Mouse (Mus musculus) urinary bladder, postnatal 36 days (tissue): ENCODE results near the gene Nfkb2.
A peak's percentile ranks its signal among the peaks of the same experiment; 100 is the strongest.

Experiments
- DNase-seq, 2 experiments: peaks; one replicate each; pipeline ENCODE4 v3.0.0; 2022; ENCODE audit warnings: low spot score in 2 of 2, mixed read lengths in 1 of 2

Gene Nfkb2

DNA sequence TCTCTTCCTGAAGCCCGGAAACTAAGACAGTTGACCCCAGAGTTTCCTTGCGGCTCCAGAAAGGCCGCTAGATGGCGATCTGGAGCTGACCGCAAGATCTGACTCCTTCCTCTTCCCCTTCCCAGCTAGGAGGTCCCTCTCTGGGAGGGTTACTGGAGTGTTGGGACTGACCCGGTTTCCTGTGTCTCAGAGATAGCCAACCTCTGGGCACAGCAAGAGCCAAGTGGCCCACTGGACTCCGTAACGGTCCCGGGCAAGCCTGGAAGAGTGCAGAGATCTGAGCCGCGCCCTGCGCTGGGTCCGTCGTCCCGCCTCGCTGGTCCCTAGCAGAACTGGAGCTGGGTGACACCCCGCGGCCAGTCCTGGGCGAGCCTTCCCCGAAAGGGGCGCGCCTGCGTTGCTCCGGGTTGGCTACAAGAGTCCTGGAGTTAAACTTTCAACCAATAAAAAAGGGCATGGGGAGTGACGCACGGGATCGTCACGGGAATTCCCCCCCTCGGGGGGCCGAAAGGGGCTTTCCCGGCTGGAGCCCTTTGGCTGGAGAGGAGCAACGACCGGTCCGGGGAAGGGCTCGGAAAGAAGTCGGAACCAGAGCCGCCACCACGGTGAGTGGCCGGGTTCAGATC lies at the start of gene Nfkb2:
Gene Nfkb2 (plus strand): TSS at position 105 of the 626 bp plus-strand sequence.
- peak; percentile 92 to 96 for DNase-seq

DNA sequence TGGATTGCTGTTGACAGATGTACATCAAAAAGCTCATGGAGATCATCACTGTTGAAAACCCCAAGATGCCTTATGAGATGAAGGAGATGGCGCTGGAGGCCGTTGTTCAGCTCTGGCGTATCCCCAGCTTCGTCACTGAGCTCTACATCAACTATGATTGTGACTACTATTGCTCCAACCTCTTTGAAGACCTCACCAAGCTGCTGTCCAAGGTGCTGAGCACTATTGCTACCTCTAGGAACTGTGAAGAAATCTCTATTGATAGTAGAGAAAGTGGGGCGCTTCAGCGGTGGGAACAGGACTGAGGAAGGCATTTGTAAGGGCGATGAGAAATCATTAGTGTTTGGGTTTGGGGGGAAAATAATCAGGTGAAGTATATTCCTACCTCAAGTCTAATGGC lies 39.4 kb upstream of the Nfkb2 start:
- no peak for DNase-seq

DNA sequence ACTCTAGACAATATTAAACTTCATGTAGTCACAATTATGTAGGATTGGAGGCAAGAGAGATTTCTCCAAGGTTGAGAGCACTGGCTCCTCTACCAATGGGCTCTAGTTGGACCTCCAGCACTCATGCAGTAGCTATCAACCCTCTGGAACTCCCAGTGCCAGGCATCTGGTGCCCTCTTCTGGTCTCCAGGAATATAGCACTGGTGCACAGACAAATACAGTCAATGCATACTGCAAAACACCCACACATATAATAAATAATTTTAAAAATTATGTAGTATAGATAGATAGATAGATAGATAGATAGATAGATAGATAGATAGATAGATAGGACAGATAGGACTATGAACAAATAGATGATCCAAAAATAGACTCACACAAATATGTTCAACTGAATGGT lies 28.8 kb upstream of the Nfkb2 start:
- DNase-seq = no peak

DNA sequence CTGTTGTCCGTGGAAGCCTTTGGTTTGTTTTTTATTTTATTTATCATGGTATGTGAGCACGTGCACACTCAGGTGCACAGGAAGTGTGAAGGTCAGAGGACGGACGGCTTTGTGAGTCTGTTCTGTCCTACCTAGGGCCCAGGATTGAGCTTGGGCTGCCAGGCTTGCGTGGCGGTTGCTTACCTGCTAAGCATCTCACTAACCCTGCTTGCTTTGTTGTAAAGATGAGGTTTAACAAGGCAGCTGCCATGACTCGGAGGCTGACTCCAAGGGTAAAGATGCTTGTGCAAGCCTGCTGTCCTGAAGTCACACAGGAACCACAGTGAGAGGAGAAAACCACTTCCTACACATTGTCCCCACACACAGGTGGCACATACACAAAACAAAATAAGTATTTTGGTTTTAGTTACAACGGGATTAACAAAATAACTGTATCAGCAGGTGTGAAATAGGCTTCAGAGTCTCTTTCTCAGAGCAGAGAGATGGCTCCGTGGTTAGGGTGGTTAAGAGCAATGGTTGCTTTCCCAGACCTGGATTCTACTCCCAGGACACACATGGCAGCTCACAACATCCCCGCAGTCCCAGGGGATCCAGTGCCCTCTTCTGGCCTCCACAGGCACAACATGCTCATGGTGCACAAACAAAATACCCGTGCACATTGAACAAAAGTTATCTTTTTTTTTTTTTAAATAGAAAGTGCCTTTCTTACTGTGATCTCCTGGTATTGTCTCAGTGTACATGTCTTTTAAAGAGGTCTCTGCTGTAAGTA lies 21.9 kb upstream of the Nfkb2 start:
- no peak for DNase-seq

DNA sequence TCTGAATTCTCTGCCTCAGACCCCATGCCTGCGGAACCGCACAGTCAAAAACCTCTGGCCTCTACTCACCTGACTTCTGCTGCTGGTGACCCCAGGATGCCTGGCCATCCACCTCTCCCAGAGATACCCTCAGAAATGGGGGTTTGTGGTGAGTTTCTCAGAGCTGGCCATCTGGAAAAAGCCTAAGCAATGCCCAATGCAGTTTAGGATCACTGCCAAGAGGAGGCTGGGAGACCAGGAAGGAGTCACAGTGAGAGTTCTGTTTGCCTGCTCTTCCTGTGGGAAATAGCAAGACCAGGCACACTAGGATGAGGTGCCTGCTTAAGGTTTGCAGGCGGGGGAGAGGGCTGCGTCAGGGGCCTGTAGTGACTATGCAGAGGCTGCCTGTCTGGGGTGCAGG lies 19.4 kb upstream of the Nfkb2 start:
- no peak for DNase-seq

DNA sequence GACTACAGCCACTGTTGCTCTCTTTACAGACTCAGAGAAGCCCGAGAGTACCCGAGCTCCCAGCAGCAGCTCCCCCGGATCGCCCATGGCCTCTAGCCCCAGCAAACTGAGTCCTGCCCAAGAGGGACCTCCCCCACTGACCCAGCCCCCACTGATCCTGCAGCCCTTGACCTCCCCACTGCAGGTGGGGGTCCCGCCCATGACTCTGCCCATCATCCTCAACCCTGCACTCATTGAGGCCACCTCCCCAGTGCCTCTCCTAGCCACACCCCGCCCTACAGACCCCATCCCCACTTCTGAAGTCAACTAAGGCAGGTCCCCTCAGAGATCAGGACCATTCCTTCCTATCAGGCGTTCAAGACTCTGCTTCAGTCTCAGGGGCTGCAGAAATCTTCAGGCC lies 18.5 kb upstream of the Nfkb2 start:
- DNase-seq = no peak

DNA sequence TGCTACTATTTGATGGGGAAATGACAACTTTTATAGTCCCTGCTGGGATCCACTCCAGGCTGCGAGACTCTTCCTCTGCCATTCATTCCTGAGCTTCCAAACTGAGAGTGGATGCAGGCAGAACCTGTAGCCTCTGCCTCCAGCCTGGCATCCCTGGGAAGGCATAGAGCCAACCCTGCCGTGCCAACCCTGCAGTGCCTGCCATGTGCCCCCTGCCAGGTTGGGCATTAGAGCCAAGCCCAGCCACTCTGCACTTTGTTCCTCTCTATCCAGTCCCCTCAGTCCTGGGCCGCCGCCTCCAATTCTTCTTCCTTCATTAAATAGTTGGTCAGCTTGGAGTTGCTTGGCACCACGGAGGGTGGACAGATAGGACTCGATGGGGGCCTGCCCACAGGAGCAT lies 18.1 kb upstream of the Nfkb2 start:
- no peak for DNase-seq

DNA sequence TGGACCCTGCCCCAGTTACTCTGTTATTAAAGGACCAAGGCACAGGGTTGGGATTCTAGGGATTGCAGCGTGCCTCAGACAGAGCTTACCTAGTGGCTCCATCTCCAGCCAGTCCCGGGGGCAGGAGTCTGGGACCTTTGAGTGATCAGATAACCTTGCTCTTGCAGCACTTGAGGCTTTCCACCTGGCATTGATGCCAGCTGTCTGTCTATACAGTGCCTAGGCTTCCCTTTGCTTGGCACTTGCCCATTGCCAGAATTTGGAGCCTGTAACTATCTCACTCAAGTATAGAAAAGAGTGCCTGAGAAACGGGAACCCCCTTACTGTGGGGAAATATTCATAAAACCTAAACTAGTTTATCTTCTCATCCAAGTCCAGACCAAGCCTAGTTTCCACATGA lies 17.2 kb upstream of the Nfkb2 start:
- no peak for DNase-seq

DNA sequence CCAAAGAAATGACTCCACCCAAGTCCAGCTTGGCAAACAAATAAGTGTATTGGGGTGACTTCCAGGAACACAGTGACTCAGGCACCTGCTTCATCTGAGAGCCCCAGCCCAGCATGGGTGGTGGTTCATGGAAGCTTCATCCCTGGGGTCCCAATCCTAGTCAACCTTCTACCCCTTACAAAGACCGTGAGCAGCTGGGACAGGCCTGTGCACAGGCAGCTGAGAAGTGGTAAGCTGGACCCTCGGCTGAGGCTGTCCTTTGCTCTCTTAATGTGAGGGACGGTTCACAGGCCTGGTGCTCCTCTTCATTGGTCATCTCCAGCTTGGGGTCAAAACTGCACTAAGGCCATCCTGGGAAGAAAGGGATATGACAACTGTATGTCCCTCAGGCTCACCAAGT lies 16.6 kb upstream of the Nfkb2 start:
- no peak for DNase-seq

DNA sequence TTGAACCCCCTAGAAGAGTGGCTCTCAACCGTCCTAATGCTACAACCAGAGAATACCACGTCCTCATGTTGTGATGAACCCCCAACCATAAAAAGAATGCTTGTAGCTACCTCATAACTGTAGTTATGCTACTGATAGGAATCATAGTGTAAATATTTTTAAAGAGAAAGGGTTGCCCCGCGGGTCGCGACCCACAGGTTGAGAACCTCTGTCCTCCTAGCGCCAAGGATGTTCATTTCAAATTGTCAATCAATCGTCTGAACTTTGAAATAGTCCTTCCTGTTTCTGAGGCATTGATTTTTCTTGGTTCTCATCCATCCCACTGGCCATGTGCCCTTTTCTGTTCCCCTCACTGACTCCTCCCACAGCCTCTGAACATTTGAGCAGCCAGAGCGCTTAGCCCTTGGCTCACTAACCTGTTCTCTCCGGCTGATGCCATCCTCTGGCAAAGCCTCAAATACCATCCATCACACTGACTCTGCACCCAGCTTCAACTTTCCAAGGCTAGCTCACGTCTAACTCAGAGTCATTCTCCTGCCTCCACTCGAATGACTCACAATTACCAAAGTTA lies 13.5 kb upstream of the Nfkb2 start:
- no peak for DNase-seq

DNA sequence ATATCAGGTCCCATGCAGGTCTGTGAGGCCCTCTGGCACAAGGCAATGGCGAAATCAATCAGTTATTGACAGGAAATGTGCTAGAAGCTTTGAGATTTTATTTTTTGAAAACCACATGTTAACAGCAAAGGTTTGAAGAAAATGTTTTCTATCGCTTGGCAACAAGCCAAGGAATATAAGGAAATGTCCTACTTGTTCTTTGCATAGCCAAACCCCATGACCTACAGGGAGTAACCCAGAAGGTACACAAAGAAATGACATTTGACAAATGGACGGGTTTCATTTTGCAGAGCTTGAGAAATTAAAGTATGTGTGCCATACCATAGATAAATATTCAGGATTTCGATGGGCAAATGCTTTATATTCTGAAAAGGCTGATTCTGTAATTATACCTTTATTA lies 7.2 kb upstream of the Nfkb2 start:
- DNase-seq = no peak

DNA sequence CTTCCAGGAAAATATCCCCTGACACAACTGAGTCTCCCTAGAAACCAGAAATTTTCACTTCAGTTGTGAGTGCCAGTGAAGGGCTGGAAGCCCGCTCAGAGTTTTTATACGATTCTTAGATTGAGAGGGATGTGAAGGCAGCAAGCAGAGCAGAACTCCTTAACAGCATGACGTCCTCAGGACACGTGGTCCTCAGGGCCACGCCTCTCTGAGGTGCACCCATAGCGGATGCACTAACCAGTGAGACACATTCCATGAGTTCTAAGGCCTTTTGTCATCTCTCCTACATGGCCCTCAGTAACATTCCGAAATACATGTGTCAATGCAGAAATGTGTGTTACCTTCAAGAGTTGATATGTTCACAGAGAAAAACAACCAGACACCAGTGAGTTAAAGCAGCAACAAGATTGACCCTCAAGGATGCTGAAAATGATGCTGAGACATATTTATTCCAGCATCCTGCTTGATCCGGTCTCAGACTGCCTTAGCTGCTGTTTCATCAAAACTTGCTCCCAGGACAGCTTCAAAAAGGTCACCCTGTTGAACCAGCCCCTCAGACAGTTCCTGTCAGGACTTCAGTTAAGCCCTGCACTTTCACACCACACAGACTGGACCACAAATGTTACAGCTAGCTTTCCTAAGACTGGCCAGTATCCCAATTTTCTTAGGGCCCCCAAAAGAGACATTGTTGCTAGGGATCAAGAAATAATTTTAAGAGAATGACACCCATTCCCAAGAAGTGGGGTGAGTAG lies 3.6 kb upstream of the Nfkb2 start:
- DNase-seq = no peak

DNA sequence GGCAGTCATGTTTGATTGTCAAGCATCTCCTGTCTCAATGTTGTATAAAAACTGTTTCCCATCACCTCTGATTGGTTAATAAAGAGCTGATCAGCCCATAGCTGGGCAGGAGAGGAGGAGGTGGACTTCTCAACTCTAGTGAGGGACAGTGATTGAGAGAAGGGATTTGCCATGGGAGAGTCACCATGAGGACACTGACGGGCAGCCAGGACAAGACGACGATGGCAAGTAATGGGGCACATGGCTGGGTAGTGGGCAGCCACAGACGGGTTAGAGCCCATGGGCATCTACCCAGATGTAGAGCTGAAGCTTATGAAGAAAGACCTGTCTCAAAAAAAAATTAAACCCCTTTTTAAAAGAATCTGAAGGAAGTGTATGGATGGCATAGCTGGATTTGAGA lies 1.6 kb upstream of the Nfkb2 start:
- DNase-seq = no peak

DNA sequence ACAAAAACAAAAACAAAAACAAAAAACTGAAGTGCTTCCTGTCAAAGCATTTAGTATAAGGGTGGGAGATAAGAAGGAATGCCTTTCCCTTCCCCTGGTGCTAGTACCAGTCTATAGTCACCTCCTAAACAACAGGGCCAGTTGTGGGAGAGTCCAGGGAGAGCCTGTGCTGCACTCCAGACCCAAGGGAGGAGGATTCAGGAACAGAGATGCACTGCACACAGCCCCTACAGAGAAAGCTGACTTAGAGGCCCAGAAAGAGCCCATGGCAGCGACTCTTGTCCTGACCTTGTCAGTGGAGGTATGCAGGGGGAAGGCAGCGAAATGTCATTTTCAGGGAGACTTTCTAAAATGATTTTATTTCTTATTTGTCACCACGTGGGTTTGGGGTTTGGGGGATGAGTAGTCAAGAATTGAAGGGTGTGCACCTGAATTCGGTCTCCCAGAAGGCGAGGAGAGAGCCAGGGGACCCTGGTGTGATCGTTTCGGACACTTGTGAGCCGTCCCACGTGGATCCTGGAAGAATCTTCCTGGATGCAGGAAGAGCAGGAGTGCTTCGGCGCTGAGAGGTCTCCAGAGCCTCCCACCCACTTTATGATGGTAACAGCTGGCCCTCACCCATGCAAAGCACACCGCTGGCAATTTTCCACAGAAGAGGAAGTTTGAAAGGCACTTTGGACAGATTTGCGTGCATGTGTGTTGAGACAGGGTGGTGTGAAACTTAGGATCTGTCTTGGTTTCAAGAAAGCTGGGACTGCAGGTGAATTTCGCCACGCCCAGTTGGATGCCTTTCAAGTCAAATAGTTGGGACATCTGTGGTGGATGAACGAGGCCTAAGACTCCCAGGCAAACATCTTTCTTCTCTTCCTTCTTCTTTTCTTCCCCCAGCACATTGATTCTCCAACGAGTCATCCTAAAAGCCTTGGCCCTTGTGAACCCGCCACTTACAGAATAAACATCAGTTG lies 587 bp upstream of the Nfkb2 start:
- no peak for DNase-seq

DNA sequence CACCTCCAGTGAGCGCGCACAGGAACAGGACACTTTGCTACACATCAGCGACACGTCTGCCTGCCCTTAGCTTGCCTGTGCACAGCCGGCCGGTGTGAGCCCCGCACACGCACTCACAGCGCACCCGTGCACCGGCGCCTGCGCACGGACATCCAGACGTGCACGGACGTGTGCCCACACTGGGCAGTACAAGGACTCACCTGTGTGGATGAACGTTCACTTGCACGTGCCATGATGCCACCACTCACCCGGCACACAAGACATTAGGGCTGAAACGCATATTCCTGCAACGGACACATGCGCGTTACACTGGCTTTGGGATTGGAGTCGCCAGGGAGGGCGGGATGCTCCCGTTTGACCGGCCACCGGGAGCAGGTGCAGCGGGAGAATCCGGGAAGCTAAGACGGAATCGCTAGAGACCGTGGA lies 801 bp downstream of the Nfkb2 start:
- no peak for DNase-seq

DNA sequence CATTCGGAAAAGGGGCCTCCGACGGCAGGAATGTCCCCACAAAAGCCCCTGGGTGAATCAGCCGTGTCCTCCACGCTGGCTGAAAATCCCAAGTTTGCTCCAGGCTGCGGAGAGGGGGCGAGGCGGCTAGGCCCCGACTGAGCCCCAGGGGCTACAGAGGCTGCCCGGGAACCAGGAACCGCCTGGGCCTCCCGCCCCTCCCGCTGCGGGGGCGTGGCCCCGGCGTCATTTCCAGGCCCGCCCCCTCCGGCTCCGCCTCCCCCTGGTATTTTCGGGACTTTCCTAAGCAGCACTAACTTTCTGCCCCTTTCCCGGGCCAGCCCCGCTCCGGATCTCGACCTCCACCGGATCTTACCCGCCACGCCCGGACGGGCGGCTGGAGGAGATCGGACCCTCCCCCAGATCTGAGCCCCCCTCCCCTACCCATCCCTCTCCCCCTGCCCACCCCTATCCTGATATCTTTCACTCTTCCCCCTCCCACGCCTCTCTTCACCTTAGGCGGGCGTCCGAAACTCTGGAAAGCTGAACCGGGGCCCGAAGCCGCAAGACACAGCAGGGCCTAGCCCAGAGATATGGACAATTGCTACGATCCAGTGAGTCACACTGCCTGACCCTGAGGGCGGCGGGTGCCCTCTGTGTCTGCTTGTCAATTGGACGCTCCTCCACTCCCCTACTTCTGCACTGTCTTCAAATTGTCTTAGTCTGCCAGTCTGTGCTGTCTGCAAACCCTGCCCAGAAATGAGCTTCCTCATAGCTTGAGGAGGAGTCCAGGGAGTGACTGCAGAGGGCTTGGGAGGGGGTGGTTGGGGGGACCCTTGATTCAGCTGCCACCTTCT lies 1.5 kb downstream of the Nfkb2 start:
- DNase-seq = peak; percentile 86 to 88

DNA sequence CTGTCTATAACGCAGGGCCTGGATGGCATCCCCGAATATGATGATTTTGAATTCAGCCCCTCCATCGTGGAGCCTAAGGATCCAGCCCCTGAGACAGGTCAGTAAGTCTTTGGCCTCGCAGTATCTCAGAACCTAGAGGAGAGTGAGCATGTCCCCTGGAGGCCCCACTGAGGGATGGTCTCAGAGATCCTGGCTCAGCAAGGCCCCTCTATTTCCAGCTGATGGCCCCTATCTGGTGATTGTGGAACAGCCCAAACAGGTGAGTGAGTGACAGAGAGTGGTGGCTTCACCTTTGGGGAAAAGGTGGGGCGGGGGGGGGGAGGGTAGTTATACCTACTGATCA lies 2.1 kb downstream of the Nfkb2 start:
- no peak for DNase-seq

DNA sequence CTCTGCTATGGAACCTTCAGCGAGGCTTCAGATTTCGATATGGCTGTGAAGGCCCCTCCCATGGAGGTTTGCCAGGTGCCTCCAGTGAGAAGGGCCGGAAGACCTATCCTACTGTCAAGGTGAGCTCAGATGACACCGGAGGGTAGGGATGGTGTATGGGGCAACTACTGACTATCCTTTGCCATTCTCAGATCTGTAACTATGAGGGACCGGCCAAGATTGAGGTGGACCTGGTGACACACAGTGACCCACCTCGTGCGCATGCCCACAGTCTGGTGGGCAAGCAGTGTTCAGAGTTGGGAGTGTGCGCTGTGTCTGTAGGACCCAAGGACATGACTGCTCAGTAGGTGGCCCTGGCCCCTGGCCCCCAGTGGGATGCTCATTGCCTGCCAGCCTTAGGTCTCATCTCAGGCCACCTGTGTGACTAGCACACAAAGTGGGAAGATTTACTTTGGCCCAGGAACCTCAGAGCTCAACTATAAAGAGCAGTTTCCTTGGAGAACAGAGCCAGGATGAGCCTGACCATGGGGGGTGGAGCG lies 2.7 kb downstream of the Nfkb2 start:
- DNase-seq = no peak

DNA sequence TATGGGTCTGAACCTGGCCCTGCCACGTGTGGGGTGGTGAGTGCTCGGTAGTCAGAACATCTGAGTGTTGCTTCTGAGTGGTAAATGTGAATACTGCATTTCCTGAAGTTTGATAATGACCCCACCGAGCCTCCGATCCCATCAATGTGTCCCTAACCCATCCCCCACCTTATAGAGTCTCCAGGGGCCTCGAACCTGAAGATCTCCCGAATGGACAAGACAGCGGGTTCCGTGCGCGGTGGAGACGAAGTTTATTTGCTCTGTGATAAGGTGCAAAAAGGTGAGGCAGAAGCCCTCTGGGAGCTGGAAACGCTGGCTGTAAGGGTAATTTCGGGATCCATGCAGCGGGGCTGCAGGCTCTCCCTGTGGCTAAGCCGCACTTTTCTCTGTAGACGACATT lies 3.7 kb downstream of the Nfkb2 start:
- DNase-seq = no peak

DNA sequence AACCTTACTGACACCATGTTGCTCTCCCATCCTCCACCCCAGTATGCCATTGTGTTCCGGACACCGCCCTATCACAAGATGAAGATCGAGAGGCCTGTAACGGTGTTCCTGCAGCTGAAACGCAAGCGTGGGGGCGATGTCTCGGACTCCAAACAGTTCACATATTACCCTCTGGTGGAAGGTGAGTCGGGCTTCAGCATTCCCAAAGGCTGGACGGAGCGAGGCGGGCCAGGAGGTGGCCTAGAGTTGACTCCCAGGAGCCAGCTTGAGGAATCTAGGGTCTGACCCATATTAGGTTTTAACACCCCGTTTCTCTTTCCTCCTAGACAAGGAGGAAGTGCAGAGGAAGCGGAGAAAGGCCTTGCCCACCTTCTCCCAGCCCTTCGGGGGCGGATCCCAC lies 4.2 kb downstream of the Nfkb2 start:
- DNase-seq = no peak
